ENCODE assay signal across 9 mouse cellular contexts in the genomic region with DNA sequence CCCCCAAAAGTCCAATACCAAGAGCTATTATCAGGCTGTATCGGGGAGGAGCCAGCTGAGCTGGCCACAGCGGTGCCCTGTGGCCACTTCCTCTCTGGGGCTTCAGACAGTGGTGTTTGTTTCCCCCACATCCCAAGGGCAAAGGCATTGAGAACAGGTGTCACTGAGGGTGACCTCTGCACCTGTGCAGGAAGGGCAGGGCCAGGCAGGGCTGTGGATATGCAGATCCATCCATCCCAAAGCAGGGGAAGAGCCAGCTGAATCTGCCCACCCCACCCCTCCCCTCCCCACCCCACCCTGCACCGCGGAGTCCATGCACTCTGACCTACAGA. TPM values are rescaled to one million over a fixed set of nuclear protein-coding genes. Genes with fewer than 3 reads are reported as not detected.
DNase-seq lines count a peak whose midpoint lies in the region; ATAC-seq and TF ChIP-seq lines count a peak whose summit lies in the region.
"Had no signal": no experiment of that assay in that cellular context is flagged by ENCODE, and none has a peak within 500 bp of the region (broad histone marks: within the 10 kb centered on the region; RNA-seq: fewer than 3 reads in every experiment).

No protein-coding gene starts in this region.

- intact Hi-C loops in heart, postnatal 14 days (cut with DNase I): no loop called here

- no peak overlapping the region for H3K4me2 ChIP-seq in heart, embryonic 16.5 days (ENCODE audit: low read depth, low read length)
- no peak overlapping the region for H3K4me2 ChIP-seq in limb, embryonic 14.5 days (replicated peaks; ENCODE audit: low read depth, low read length, severe bottlenecking)

- ATAC-seq in heart, embryonic 16.5 days (replicated peaks; ENCODE audit: extremely low read depth, insufficient read depth, low FRiP score): 0 out of 2 replicates have a peak, but pooled peaks have one; percentile 7
- ATAC-seq in limb, embryonic 14.5 days (ENCODE audit: low FRiP score, low read depth): peak; percentile 28
- ATAC-seq: Patski had no signal

- H3K9ac ChIP-seq in heart, embryonic 16.5 days (ENCODE audit: low read length): no peak overlapping the region
- H3K9ac ChIP-seq in limb, embryonic 14.5 days (ENCODE audit: low read depth, low read length, severe bottlenecking): no peak overlapping the region

- peaks cover 17% of the 10 kb centered on the region for H3K36me3 ChIP-seq in heart, embryonic 16.5 days (ENCODE audit: control insufficient read depth, insufficient read depth)
- peaks cover 24% of the 10 kb centered on the region for H3K36me3 ChIP-seq in limb, embryonic 14.5 days (ENCODE audit: control insufficient read depth, insufficient read depth, low read length)

- no peaks in the 10 kb centered on the region for H3K9me3 ChIP-seq in heart, embryonic 16.5 days (replicated peaks; ENCODE audit: control insufficient read depth, low read length)
- no peaks in the 10 kb centered on the region for H3K9me3 ChIP-seq in limb, embryonic 14.5 days (ENCODE audit: control insufficient read depth, low read length)

- 41% methylated on average over 4 of the region's 4 CpGs for WGBS in heart, embryonic 16.5 days
- WGBS in limb, embryonic 14.5 days: 39% methylated on average over 4 of the region's 4 CpGs

- H3K27me3 ChIP-seq in heart, embryonic 16.5 days (ENCODE audit: control insufficient read depth, insufficient read depth, low read length): no peaks in the 10 kb centered on the region
- no peaks in the 10 kb centered on the region for H3K27me3 ChIP-seq in limb, embryonic 14.5 days (ENCODE audit: control insufficient read depth, insufficient read depth, low read length)
- H3K27me3 ChIP-seq: Patski had no signal

- no peak for DNase-seq in heart, postnatal 14 days
- DNase-seq in thymus, postnatal 25 days: peak; percentile 26
- DNase-seq in thymus, postnatal 4 days: no peak
- DNase-seq in limb, embryonic 14.5 days (ENCODE audit: low spot score): no peak
- DNase-seq in yolk sac, embryonic 10.5 days (ENCODE audit: low spot score): peak; percentile 59
- no peak for DNase-seq in cerebellum, adult 11-12 months
- no peak for DNase-seq in urinary bladder, adult 18-20 months (ENCODE audit: low spot score in 2 of 2)

- no peak for TF ChIP-seq POLR2A in limb, embryonic 14.5 days (IDR thresholded peaks at IDR 0.05; ENCODE audit: borderline replicate concordance, extremely low read depth, insufficient read depth, insufficient read length)

- H3K27ac ChIP-seq in heart, embryonic 16.5 days (ENCODE audit: low read length): no peak overlapping the region; the same call in 1 of the 2 replicates
- H3K27ac ChIP-seq in limb, embryonic 14.5 days (replicated peaks; ENCODE audit: low read depth, low read length): 0 out of 2 replicates have a peak overlapping the region, but pooled peaks have one; percentile 26

- no peak overlapping the region for H3K4me3 ChIP-seq in heart, embryonic 16.5 days (ENCODE audit: low read length)
- H3K4me3 ChIP-seq in limb, embryonic 14.5 days (replicated peaks; ENCODE audit: low read length): no peak overlapping the region

- H3K4me1 ChIP-seq in heart, embryonic 16.5 days (ENCODE audit: control insufficient read depth, insufficient read depth, low read length): peaks cover 68% of the 10 kb centered on the region
- H3K4me1 ChIP-seq in limb, embryonic 14.5 days (ENCODE audit: control insufficient read depth, insufficient read depth, low read length): peaks cover 46% of the 10 kb centered on the region

RNA-seq across cellular contexts. Expression of a gene that starts 59.1 kb away (rescaled TPM):
- 12.1 and 12.3 TPM in 2 replicates for polyA plus RNA-seq in heart, embryonic 16.5 days (2015; fragmentation: Nextera tagmentation; extraction: Ambion mirVana)
- 10 to 100 TPM; 65.0 to 65.3 TPM for total RNA-seq in heart, postnatal 14 days (2021)
- polyA plus RNA-seq in limb, embryonic 14.5 days (2012; rRNA removed): 88.7 and 109 TPM in 2 replicates
- polyA plus RNA-seq in limb, embryonic 14.5 days (2014; fragmentation: Nextera tagmentation; extraction: Ambion mirVana): 44.0 and 47.5 TPM in 2 replicates

Comparison
In these comparisons a context has a peak if more than half of its experiments do, and no peak if none do; other contexts are left out.
1. DNase-seq: peak in thymus, postnatal 25 days (single experiment) and yolk sac, embryonic 10.5 days (single experiment); none in heart, postnatal 14 days (0 of 2), thymus, postnatal 4 days (single experiment), limb, embryonic 14.5 days (single experiment), cerebellum, adult 11-12 months (single experiment) and urinary bladder, adult 18-20 months (0 of 2).